Mouse (Mus musculus) CH12.LX (cell line): Measurements from ENCODE around the gene Tpst2. TPM values are rescaled to one million over a fixed set of nuclear protein-coding genes. Genes with fewer than 3 reads are reported as not detected.
A peak's percentile ranks its signal among the peaks of the same experiment; 100 is the strongest.

Source experiments
- DNase-seq: peaks from one replicate; pipeline ENCODE4 v3.0.0-alpha.2; 2013; ENCODE audit errors: extremely low read depth
- H3K27ac ChIP-seq: 2 replicates; pipeline ENCODE4 v1.5.1; 2012; ENCODE audit warnings: low read depth, mild to moderate bottlenecking, control low read depth, moderate library complexity; ENCODE audit not compliant: insufficient read depth
- H3K27me3 ChIP-seq: replicated peaks from 2 replicates; pipeline ENCODE3; 2012; ENCODE audit warnings: inconsistent platforms
- H3K36me3 ChIP-seq, 2 experiments: replicated peaks in 1 of 2; 2 replicates each; pipeline versions ENCODE3 to v1.6.1; 2012; ENCODE audit warnings: inconsistent platforms in 1 of 2, low read length in 1 of 2, mild to moderate bottlenecking in 1 of 2, mixed read lengths in 1 of 2, moderate library complexity in 1 of 2; ENCODE audit not compliant: control insufficient read depth in 1 of 2, insufficient read depth in 1 of 2
- H3K4me1 ChIP-seq, 2 experiments: 2 replicates each; pipeline ENCODE4 v1.6.1; 2012; ENCODE audit warnings: inconsistent platforms in 1 of 2, moderate library complexity in 1 of 2; ENCODE audit not compliant: insufficient read depth in 2 of 2, control insufficient read depth in 1 of 2
- H3K4me2 ChIP-seq: 2 replicates; pipeline ENCODE4 v1.6.1; 2012; ENCODE audit warnings: low read depth, mild to moderate bottlenecking, control low read depth; ENCODE audit not compliant: poor library complexity, insufficient read depth, severe bottlenecking
- H3K4me3 ChIP-seq, 3 experiments: fragments of 150-350 bp in 1 of 3; sonication (generic) in 1 of 3; replicated peaks in 1 of 3; 2 replicates each; pipeline versions ENCODE3 to v1.5.1; 2011 to 2012; ENCODE audit warnings: low read depth in 2 of 3, low read length in 2 of 3, mild to moderate bottlenecking in 2 of 3, moderate library complexity in 2 of 3, control low read depth in 1 of 3, improper control_type of control experiment in 1 of 3, inconsistent platforms in 1 of 3, mixed read lengths in 1 of 3; ENCODE audit not compliant: poor library complexity in 1 of 3
- H3K79me2 ChIP-seq: replicated peaks from 2 replicates; pipeline ENCODE4 v1.6.1; 2012; ENCODE audit warnings: mild to moderate bottlenecking, moderate library complexity; ENCODE audit not compliant: control insufficient read depth, poor library complexity, insufficient read depth, severe bottlenecking; ENCODE audit errors: extremely low read depth
- H3K9ac ChIP-seq: 2 replicates; pipeline ENCODE4 v1.6.1; 2012; ENCODE audit warnings: low read depth, mild to moderate bottlenecking, control low read depth, moderate library complexity; ENCODE audit not compliant: insufficient read depth
- H3K9me3 ChIP-seq: replicated peaks from 2 replicates; pipeline ENCODE3; 2012; ENCODE audit warnings: low read length, inconsistent platforms, mixed read lengths
- BHLHE40 ChIP-seq: IDR thresholded peaks from 2 replicates; pipeline ENCODE4 v1.6.1; 2011; ENCODE audit warnings: mild to moderate bottlenecking, low read depth, low read length, improper control_type of control experiment
- CHD1 ChIP-seq: IDR thresholded peaks from 2 replicates; pipeline ENCODE4 v1.6.1; 2012; ENCODE audit warnings: low read depth, low read length, improper control_type of control experiment, inconsistent platforms
- CTCF ChIP-seq, 2 experiments: IDR thresholded peaks in 1 of 2; conservative IDR thresholded peaks in 1 of 2; 2 replicates each; pipeline ENCODE4 v1.5.1; 2011 to 2012; ENCODE audit warnings: low read depth in 2 of 2, low read length in 2 of 2, improper control_type of control experiment in 1 of 2, inconsistent platforms in 1 of 2, mild to moderate bottlenecking in 1 of 2, moderate library complexity in 1 of 2
- E2F4 ChIP-seq: IDR thresholded peaks from 2 replicates; pipeline ENCODE4 v1.6.1; 2011; ENCODE audit warnings: low read depth, low read length, improper control_type of control experiment; ENCODE audit not compliant: insufficient replicate concordance
- GABPA ChIP-seq: IDR thresholded peaks from 2 replicates; pipeline ENCODE4 v1.6.1; 2012; ENCODE audit warnings: low read depth, low read length, improper control_type of control experiment, inconsistent platforms; ENCODE audit not compliant: insufficient replicate concordance
- HCFC1 ChIP-seq: IDR thresholded peaks from 2 replicates; pipeline ENCODE4 v1.6.1; 2012; ENCODE audit warnings: low read depth, mild to moderate bottlenecking, inconsistent platforms, low read length, improper control_type of control experiment
- IRF4 ChIP-seq: IDR thresholded peaks from 2 replicates; pipeline ENCODE4 v1.6.1; 2014; ENCODE audit warnings: low read depth, mild to moderate bottlenecking, inconsistent platforms, low read length, improper control_type of control experiment
- JUND ChIP-seq: conservative IDR thresholded peaks from 2 replicates; pipeline ENCODE4 v1.6.1; 2011; ENCODE audit warnings: low read depth, low read length, improper control_type of control experiment
- MAX ChIP-seq: IDR thresholded peaks from 2 replicates; pipeline ENCODE4 v1.6.1; 2011; ENCODE audit warnings: low read length, improper control_type of control experiment
- MEF2A ChIP-seq: IDR thresholded peaks from 2 replicates; pipeline ENCODE4 v1.6.1; 2014; ENCODE audit warnings: low read depth, mild to moderate bottlenecking, inconsistent platforms, low read length, improper control_type of control experiment, borderline replicate concordance
- MXI1 ChIP-seq: IDR thresholded peaks from 2 replicates; pipeline ENCODE4 v1.6.1; 2011; ENCODE audit warnings: mild to moderate bottlenecking, low read depth, low read length, improper control_type of control experiment
- NELFE ChIP-seq: IDR thresholded peaks from 2 replicates; pipeline ENCODE4 v1.6.1; 2011; ENCODE audit warnings: low read depth, low read length, improper control_type of control experiment
- PAX5 ChIP-seq: IDR thresholded peaks from 2 replicates; pipeline ENCODE4 v1.6.1; 2012; ENCODE audit warnings: low read length, inconsistent platforms, mixed read lengths
- POLR2A ChIP-seq: IDR thresholded peaks from 2 replicates; pipeline ENCODE4 v1.6.1; 2011; ENCODE audit warnings: low read depth, mild to moderate bottlenecking, improper control_type of control experiment, low read length
- POLR2AphosphoS2 ChIP-seq: IDR thresholded peaks from 2 replicates; pipeline ENCODE4 v1.6.1; 2011; ENCODE audit warnings: low read depth, low read length, improper control_type of control experiment
- RCOR1 ChIP-seq: conservative IDR thresholded peaks from 2 replicates; pipeline ENCODE4 v1.6.1; 2012; ENCODE audit warnings: low read depth, mild to moderate bottlenecking, inconsistent platforms, low read length, improper control_type of control experiment
- TBP ChIP-seq: conservative IDR thresholded peaks from 2 replicates; pipeline ENCODE4 v1.6.1; 2011; ENCODE audit warnings: low read depth, low read length, improper control_type of control experiment
- TCF12 ChIP-seq: IDR thresholded peaks from 2 replicates; pipeline ENCODE4 v1.6.1; 2014; ENCODE audit warnings: low read depth, mild to moderate bottlenecking, inconsistent platforms, low read length, improper control_type of control experiment
- USF1 ChIP-seq: IDR thresholded peaks from 2 replicates; pipeline ENCODE4 v1.6.1; 2014; ENCODE audit warnings: low read depth, mild to moderate bottlenecking, inconsistent platforms, low read length, improper control_type of control experiment
- USF2 ChIP-seq: conservative IDR thresholded peaks from 2 replicates; pipeline ENCODE4 v1.6.1; 2011; ENCODE audit warnings: low read depth, low read length, improper control_type of control experiment
- ZC3H11A ChIP-seq: IDR thresholded peaks from 2 replicates; pipeline ENCODE4 v1.6.1; 2012; ENCODE audit warnings: low read depth, mild to moderate bottlenecking, inconsistent platforms, low read length, improper control_type of control experiment
- ZKSCAN1 ChIP-seq: IDR thresholded peaks from 2 replicates; pipeline ENCODE4 v1.6.1; 2012; ENCODE audit warnings: low read depth, inconsistent platforms, low read length, improper control_type of control experiment, borderline replicate concordance
- ZMIZ1 ChIP-seq: IDR thresholded peaks from 2 replicates; pipeline ENCODE4 v1.6.1; 2012; ENCODE audit warnings: low read depth, mild to moderate bottlenecking, inconsistent platforms, low read length, improper control_type of control experiment
- ZNF384 ChIP-seq: IDR thresholded peaks from 2 replicates; pipeline ENCODE4 v1.6.1; 2012; ENCODE audit warnings: low read depth, low read length, improper control_type of control experiment, inconsistent platforms
- dilution Hi-C: fragments of 300-500 bp; cut with MboI; formaldehyde crosslinking; loops from 2 replicates; pipeline ENCODE4 v1.14.3; 2020; ENCODE audit warnings: low sequenced_read_pairs; ENCODE audit not compliant: extremely low pct_unique_long_range_greater_than_20kb, extremely low pct_ligation_motif_present
- in situ Hi-C: fragments of 300-500 bp; cut with MboI; formaldehyde crosslinking; loops from 3 replicates; pipeline ENCODE4 v1.14.3; 2019; ENCODE audit warnings: low sequenced_read_pairs, low pct_ligation_motif_present, low pct_unique_long_range_greater_than_20kb, mixed read lengths
- polyA plus RNA-seq: library from polyadenylated mRNA; unstranded; fragments of >175 nt; gene quantifications from 2 replicates; pipeline ENCODE4 v1.2.1, GENCODE M21; 2012; ENCODE audit warnings: low read depth; ENCODE audit not compliant: insufficient read length
- total RNA-seq, 2 experiments: library from RNA; depleted of rRNA; stranded (reverse); fragments of 300-350 nt in 1 of 2; fragments of >200 nt in 1 of 2; gene quantifications; 2 replicates each; pipeline ENCODE4 v1.2.3; 2012 to 2014

The Tpst2 gene
- total and polyA plus RNA-seq, 3 experiments, result 12.6 to 20.7 (median 15.6) TPM

- TF ChIP-seq MEF2A, result peak; percentile 54; the same call in 1 of the 2 replicates
- peak; percentile 97 for TF ChIP-seq HCFC1
- peak; percentile 35; the same call in 1 of the 2 replicates for TF ChIP-seq MAX
- TF ChIP-seq ZKSCAN1, result no peak
- peak; percentile 85 for TF ChIP-seq TCF12
- TF ChIP-seq, all 38 proteins: peak for 15
Observed at GRCm38 (mm10) chr5:112325546-112326445, 49.3 kb downstream of the Tpst2 start, which contains the start of gene Tfip11 (continued).

GRCm38 (mm10) chr5:112326446-112327009, 50.0 kb downstream of the Tpst2 start:
- Histone ChIP-seq H3K4me3 (peak overlapping the region; percentile 84 to 100 (median 85)), H3K27ac (no peak overlapping the region), H3K4me1 (peaks cover 3 to 27% of the 10 kb centered on the region in 2 experiments; a peak in 3 of 4 replicates), H3K4me2 (peak overlapping the region; percentile 90), H3K9me3 (peaks cover 4% of the 10 kb centered on the region), H3K27me3 (peaks cover 17% of the 10 kb centered on the region), H3K36me3 (peaks cover 36 to 42% of the 10 kb centered on the region in 2 experiments), H3K9ac (peak overlapping the region; percentile 56), H3K79me2 (peaks cover 17% of the 10 kb centered on the region)
- dilution Hi-C loops (no loop called here), in situ Hi-C loops (loop anchor here (10.0 kb wide), 1 partner anchor 52 kb away; the partner anchor contains the start of gene Tpst2)
- DNase-seq, result no peak
- TF ChIP-seq ZC3H11A (no peak), ZMIZ1 (no peak), ZNF384 (no peak), IRF4 (no peak), CTCF (conservative IDR thresholded peaks at IDR 0.05 in 1 of 2, IDR thresholded peaks at IDR 0.05 in 1 of 2; ENCODE audit: low read depth in 2 of 2, low read length in 2 of 2) (no peak), GABPA (no peak), POLR2A (no peak), TBP (no peak), MXI1 (no peak), RCOR1 (no peak), BHLHE40 (no peak), CHD1 (no peak), POLR2AphosphoS2 (no peak), NELFE (no peak), JUND (no peak), PAX5 (no peak), ZKSCAN1 (no peak), USF2 (no peak), E2F4 (no peak), USF1 (no peak)
- TF ChIP-seq, all 38 proteins: peak for 0
